Mouse (Mus musculus) MEL (cell line): Measurements from ENCODE around the gene Tbc1d14. TPM values are rescaled to one million over a fixed set of nuclear protein-coding genes. Genes with fewer than 3 reads are reported as not detected.

Experiments used
- DNase-seq: peaks from one replicate; pipeline ENCODE4 v3.0.0; 2011; ENCODE audit warnings: low read depth, low spot score
- H3K27ac ChIP-seq: 2 replicates; pipeline ENCODE4 v1.5.1; 2012; ENCODE audit warnings: low read depth, mild to moderate bottlenecking, control low read depth, low read length, moderate library complexity; ENCODE audit not compliant: control insufficient read depth
- H3K27me3 ChIP-seq, 2 experiments: fragments of 150-350 bp in 1 of 2; sonication (generic) in 1 of 2; 2 replicates each; pipeline ENCODE4 v1.6.1; 2012; ENCODE audit warnings: low read length in 2 of 2, mild to moderate bottlenecking in 2 of 2, improper control_type of control experiment in 1 of 2, moderate library complexity in 1 of 2; ENCODE audit not compliant: insufficient read depth in 2 of 2, control insufficient read depth in 1 of 2
- H3K36me3 ChIP-seq, 2 experiments: 2 replicates each; pipeline ENCODE4 v1.6.1; 2012 to 2014; ENCODE audit warnings: low read length in 2 of 2, improper control_type of control experiment in 1 of 2, inconsistent platforms in 1 of 2, mild to moderate bottlenecking in 1 of 2; ENCODE audit not compliant: insufficient read depth in 2 of 2, control insufficient read depth in 1 of 2
- H3K4me1 ChIP-seq, 2 experiments: fragments of 150-350 bp in 1 of 2; sonication (generic) in 1 of 2; 2 replicates each; pipeline ENCODE4 v1.6.1; 2012; ENCODE audit warnings: low read length in 2 of 2, improper control_type of control experiment in 1 of 2, mild to moderate bottlenecking in 1 of 2; ENCODE audit not compliant: insufficient read depth in 2 of 2, control insufficient read depth in 1 of 2
- H3K4me3 ChIP-seq, 2 experiments: fragments of 150-350 bp in 1 of 2; sonication (generic) in 1 of 2; 2 replicates each; pipeline ENCODE4 v1.5.1; 2012; ENCODE audit warnings: low read depth in 2 of 2, low read length in 2 of 2, mild to moderate bottlenecking in 2 of 2, moderate library complexity in 2 of 2, control low read depth in 1 of 2, improper control_type of control experiment in 1 of 2; ENCODE audit not compliant: control insufficient read depth in 1 of 2, insufficient read depth in 1 of 2
- H3K79me2 ChIP-seq: 2 replicates; pipeline ENCODE4 v1.6.1; 2012; ENCODE audit warnings: mild to moderate bottlenecking, low read length, moderate library complexity; ENCODE audit not compliant: control insufficient read depth, poor library complexity, insufficient read depth
- H3K9ac ChIP-seq: 2 replicates; pipeline ENCODE4 v1.6.1; 2012; ENCODE audit warnings: low read depth, mild to moderate bottlenecking, control low read depth, low read length, moderate library complexity; ENCODE audit not compliant: control insufficient read depth, poor library complexity, severe bottlenecking
- H3K9me3 ChIP-seq: fragments of 150-350 bp; sonication (generic); replicated peaks from 2 replicates; pipeline ENCODE4 v1.6.1; 2012; ENCODE audit warnings: mild to moderate bottlenecking, low read length, improper control_type of control experiment, moderate library complexity; ENCODE audit not compliant: insufficient read depth
- CHD2 ChIP-seq: IDR thresholded peaks from 2 replicates; pipeline ENCODE4 v1.6.1; 2011; ENCODE audit warnings: low read length, improper control_type of control experiment
- E2F4 ChIP-seq: IDR thresholded peaks from 2 replicates; pipeline ENCODE4 v1.6.1; 2011; ENCODE audit warnings: low read depth, low read length, improper control_type of control experiment, borderline replicate concordance
- ELF1 ChIP-seq: IDR thresholded peaks from 2 replicates; pipeline ENCODE4 v1.6.1; 2014; ENCODE audit warnings: low read depth, mild to moderate bottlenecking, inconsistent platforms, low read length, improper control_type of control experiment, moderate library complexity
- EP300 ChIP-seq, 2 experiments: IDR thresholded peaks; 2 replicates each; pipeline ENCODE4 v1.6.1; 2011; ENCODE audit warnings: improper control_type of control experiment in 2 of 2, low read length in 2 of 2, low read depth in 1 of 2, mild to moderate bottlenecking in 1 of 2
- GABPA ChIP-seq: IDR thresholded peaks from 2 replicates; pipeline ENCODE4 v1.6.1; 2012; ENCODE audit warnings: low read depth, mild to moderate bottlenecking, inconsistent platforms, low read length, improper control_type of control experiment, moderate library complexity
- GATA1 ChIP-seq: IDR thresholded peaks from 2 replicates; pipeline ENCODE4 v1.6.1; 2011; ENCODE audit warnings: low read depth, low read length, improper control_type of control experiment
- HCFC1 ChIP-seq: IDR thresholded peaks from 2 replicates; pipeline ENCODE4 v1.6.1; 2012; ENCODE audit warnings: low read depth, mild to moderate bottlenecking, inconsistent platforms, low read length, improper control_type of control experiment, moderate library complexity
- MAX ChIP-seq: IDR thresholded peaks from 2 replicates; pipeline ENCODE4 v1.6.1; 2011; ENCODE audit warnings: low read length, improper control_type of control experiment
- MAZ ChIP-seq: IDR thresholded peaks from 2 replicates; pipeline ENCODE4 v1.6.1; 2012; ENCODE audit warnings: low read depth, mild to moderate bottlenecking, inconsistent platforms, low read length, improper control_type of control experiment
- MYB ChIP-seq: IDR thresholded peaks from 2 replicates; pipeline ENCODE4 v1.6.1; 2011; ENCODE audit warnings: mild to moderate bottlenecking, low read depth, low read length, improper control_type of control experiment
- MYC ChIP-seq: IDR thresholded peaks from 2 replicates; pipeline ENCODE4 v1.6.1; 2011; ENCODE audit warnings: low read depth, mild to moderate bottlenecking, low read length, improper control_type of control experiment, moderate library complexity
- NRF1 ChIP-seq: IDR thresholded peaks from 2 replicates; pipeline ENCODE4 v1.6.1; 2014; ENCODE audit warnings: low read depth, mild to moderate bottlenecking, inconsistent platforms, low read length, improper control_type of control experiment, moderate library complexity; ENCODE audit not compliant: poor library complexity, insufficient read depth, severe bottlenecking
- POLR2A ChIP-seq, 2 experiments: IDR thresholded peaks; 2 replicates each; pipeline ENCODE4 v1.6.1; 2011 to 2012; ENCODE audit warnings: low read length in 2 of 2, mild to moderate bottlenecking in 2 of 2, control low read depth in 1 of 2, improper control_type of control experiment in 1 of 2, low read depth in 1 of 2, moderate library complexity in 1 of 2; ENCODE audit not compliant: control insufficient read depth in 1 of 2, insufficient read depth in 1 of 2, poor library complexity in 1 of 2
- POLR2AphosphoS2 ChIP-seq: IDR thresholded peaks from 2 replicates; pipeline ENCODE4 v1.6.1; 2011; ENCODE audit warnings: low read length, improper control_type of control experiment
- POLR2AphosphoS5 ChIP-seq: IDR thresholded peaks from 2 replicates; pipeline ENCODE4 v1.6.1; 2012; ENCODE audit warnings: low read depth, borderline replicate concordance, mild to moderate bottlenecking, inconsistent platforms, low read length, moderate library complexity, mixed read lengths
- RCOR1 ChIP-seq: IDR thresholded peaks from 2 replicates; pipeline ENCODE4 v1.6.1; 2012; ENCODE audit warnings: low read depth, mild to moderate bottlenecking, inconsistent platforms, low read length, improper control_type of control experiment
- SIN3A ChIP-seq: IDR thresholded peaks from 2 replicates; pipeline ENCODE4 v1.6.1; 2012; ENCODE audit warnings: low read length, improper control_type of control experiment, inconsistent platforms
- SMC3 ChIP-seq: IDR thresholded peaks from 2 replicates; pipeline ENCODE4 v1.6.1; 2011; ENCODE audit warnings: low read depth, low read length, improper control_type of control experiment
- TAL1 ChIP-seq: IDR thresholded peaks from 2 replicates; pipeline ENCODE4 v1.6.1; 2012; ENCODE audit warnings: mild to moderate bottlenecking, inconsistent platforms, low read length, moderate library complexity, mixed read lengths
- TBP ChIP-seq: IDR thresholded peaks from 2 replicates; pipeline ENCODE4 v1.8.0; 2011; ENCODE audit warnings: low read depth, low read length, improper control_type of control experiment
- TCF12 ChIP-seq: IDR thresholded peaks from 2 replicates; pipeline ENCODE4 v1.6.1; 2014; ENCODE audit warnings: low read depth, mild to moderate bottlenecking, inconsistent platforms, low read length, improper control_type of control experiment, moderate library complexity
- UBTF ChIP-seq: IDR thresholded peaks from 2 replicates; pipeline ENCODE4 v1.6.1; 2012; ENCODE audit warnings: low read depth, mild to moderate bottlenecking, inconsistent platforms, low read length, improper control_type of control experiment, moderate library complexity, borderline replicate concordance; ENCODE audit not compliant: insufficient read depth
- USF1 ChIP-seq: IDR thresholded peaks from 2 replicates; pipeline ENCODE4 v1.6.1; 2014; ENCODE audit warnings: low read depth, mild to moderate bottlenecking, inconsistent platforms, low read length, improper control_type of control experiment, moderate library complexity
- USF2 ChIP-seq, 2 experiments: IDR thresholded peaks; 2 replicates each; pipeline ENCODE4 v1.6.1; 2011 to 2012; ENCODE audit warnings: improper control_type of control experiment in 2 of 2, low read length in 2 of 2, borderline replicate concordance in 1 of 2, inconsistent platforms in 1 of 2, low read depth in 1 of 2, mild to moderate bottlenecking in 1 of 2; ENCODE audit not compliant: insufficient read depth in 1 of 2
- ZC3H11A ChIP-seq: IDR thresholded peaks from 2 replicates; pipeline ENCODE4 v1.6.1; 2012; ENCODE audit warnings: low read depth, mild to moderate bottlenecking, inconsistent platforms, low read length, improper control_type of control experiment
- ZKSCAN1 ChIP-seq: IDR thresholded peaks from 2 replicates; pipeline ENCODE4 v1.6.1; 2012; ENCODE audit warnings: low read depth, mild to moderate bottlenecking, inconsistent platforms, low read length, improper control_type of control experiment, moderate library complexity
- ZMIZ1 ChIP-seq: IDR thresholded peaks from 2 replicates; pipeline ENCODE4 v1.6.1; 2012; ENCODE audit warnings: low read depth, mild to moderate bottlenecking, inconsistent platforms, low read length, improper control_type of control experiment, moderate library complexity
- ZNF384 ChIP-seq: IDR thresholded peaks from 2 replicates; pipeline ENCODE4 v1.6.1; 2012; ENCODE audit warnings: low read depth, mild to moderate bottlenecking, inconsistent platforms, low read length, improper control_type of control experiment
- polyA plus RNA-seq, 2 experiments: library from polyadenylated mRNA; stranded (reverse) in 1 of 2; unstranded in 1 of 2; fragments of >175 nt in 1 of 2; fragments of >200 nt in 1 of 2; gene quantifications; 2 replicates each; pipeline versions ENCODE4 v1.2.1 to v1.2.4; 2012; ENCODE audit warnings: low replicate concordance in 2 of 2, low read depth in 1 of 2; ENCODE audit not compliant: insufficient read length in 2 of 2, insufficient read depth in 1 of 2, missing spikeins in 1 of 2
- total RNA-seq: library from RNA; depleted of rRNA; stranded (reverse); fragments of 300-350 nt; gene quantifications from 2 replicates; pipeline ENCODE4 v1.2.3, GENCODE M21; 2012

Gene Tbc1d14
- total and polyA plus RNA-seq, 3 experiments: 7.3 to 35.6 TPM; not detected in 1

DNA sequence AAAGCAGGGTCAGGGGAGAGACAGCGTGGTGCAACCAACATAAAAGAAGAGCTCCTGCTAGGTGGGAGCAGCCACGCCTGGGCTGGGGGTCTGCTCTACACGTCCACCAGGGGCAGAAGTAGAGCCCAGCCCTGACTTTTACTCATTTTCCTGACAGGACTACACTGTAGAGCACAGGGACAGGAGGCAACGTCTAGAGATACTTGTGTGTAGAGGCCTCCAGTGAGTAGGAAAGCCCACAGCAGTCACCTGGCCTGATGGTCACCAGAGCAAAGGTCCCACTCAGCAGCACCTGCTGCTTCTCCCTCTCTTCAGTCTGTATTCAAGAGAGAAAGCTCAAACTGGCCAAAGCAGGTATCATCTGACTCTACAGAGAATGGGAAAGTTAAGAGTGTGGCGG is 87.4 kb downstream of the Tbc1d14 start:
- DNase-seq: no peak
- no peaks in the 10 kb centered on the region; a peak in 1 of 4 replicates for H3K36me3 ChIP-seq
- no peaks in the 10 kb centered on the region for H3K4me1 ChIP-seq
- no peak overlapping the region for H3K9ac ChIP-seq
- no peaks in the 10 kb centered on the region for H3K9me3 ChIP-seq
- H3K27me3 ChIP-seq: no peaks in the 10 kb centered on the region
- H3K4me3 ChIP-seq: no peak overlapping the region
- no peaks in the 10 kb centered on the region for H3K79me2 ChIP-seq
- no peak overlapping the region for H3K27ac ChIP-seq
- no peak for TF ChIP-seq ZKSCAN1
- TF ChIP-seq USF1: no peak
- no peak for TF ChIP-seq SIN3A
- no peak for TF ChIP-seq MAX
- no peak for TF ChIP-seq SMC3
- no peak for TF ChIP-seq ZMIZ1
- no peak for TF ChIP-seq RCOR1
- TF ChIP-seq ZNF384: no peak
- TF ChIP-seq NRF1: no peak
- TF ChIP-seq HCFC1: no peak
- no peak for TF ChIP-seq TBP
- TF ChIP-seq ZC3H11A: no peak
- TF ChIP-seq ELF1: no peak
- TF ChIP-seq GATA1: no peak
- TF ChIP-seq MYC: no peak
- no peak for TF ChIP-seq POLR2AphosphoS5
- TF ChIP-seq UBTF: no peak
- TF ChIP-seq TAL1: no peak
- no peak for TF ChIP-seq GABPA

DNA sequence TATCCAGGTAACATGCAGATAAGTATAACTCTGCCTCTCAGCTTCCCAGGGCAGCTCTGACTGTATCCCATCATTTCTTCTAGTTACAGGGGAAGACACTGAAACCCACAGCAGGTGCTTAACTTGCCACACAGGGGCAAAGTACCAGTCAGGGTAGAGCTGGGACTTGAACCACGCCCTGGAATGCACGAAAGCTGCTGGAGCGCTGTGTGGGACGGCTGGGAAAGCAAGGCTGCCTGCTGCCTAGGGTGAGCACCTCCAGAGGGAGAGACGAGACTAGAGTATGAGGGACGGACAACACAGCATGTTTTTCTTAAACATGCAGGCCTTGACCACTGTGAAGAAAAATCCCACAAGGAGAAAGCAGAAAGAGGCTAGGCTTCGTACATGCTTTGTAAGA is 87.8 kb downstream of the Tbc1d14 start:
- Histone ChIP-seq H3K27me3 (no peaks in the 10 kb centered on the region), H3K27ac (no peak overlapping the region), H3K4me1 (no peaks in the 10 kb centered on the region), H3K79me2 (no peaks in the 10 kb centered on the region), H3K9me3 (no peaks in the 10 kb centered on the region), H3K4me3 (no peak overlapping the region), H3K36me3 (no peaks in the 10 kb centered on the region; a peak in 1 of 4 replicates), H3K9ac (no peak overlapping the region)
- TF ChIP-seq POLR2A (IDR thresholded peaks at IDR 0.05; ENCODE audit: control insufficient read depth in 1 of 2, insufficient read depth in 1 of 2, low read depth in 1 of 2, low read length in 2 of 2, poor library complexity in 1 of 2) (no peak), SMC3 (no peak), MYB (no peak), TBP (no peak), MYC (no peak), USF2 (IDR thresholded peaks at IDR 0.05; ENCODE audit: borderline replicate concordance in 1 of 2, insufficient read depth in 1 of 2, low read depth in 1 of 2, low read length in 2 of 2) (no peak), SIN3A (no peak), POLR2AphosphoS2 (no peak), ZNF384 (no peak), MAZ (no peak), TCF12 (no peak), NRF1 (no peak), ZMIZ1 (no peak), EP300 (IDR thresholded peaks at IDR 0.05; ENCODE audit: low read depth in 1 of 2, low read length in 2 of 2) (no peak), MAX (no peak), ZKSCAN1 (no peak), ZC3H11A (no peak), E2F4 (no peak), CHD2 (no peak)
- DNase-seq: no peak
